Mouse (Mus musculus) spleen, adult 2 months (tissue): Measurements from ENCODE around the gene Rab3d. TPM values are rescaled to one million over a fixed set of nuclear protein-coding genes. Genes with fewer than 3 reads are reported as not detected.

ENCODE experiments used
- DNase-seq, 2 experiments: peaks; one replicate each; pipeline versions ENCODE4 v3.0.0 to v3.0.0-alpha.2; 2012 to 2021; ENCODE audit warnings: low spot score in 2 of 2, low read depth in 1 of 2
- H3K27ac ChIP-seq: fragments of 200-500 bp; 2 replicates; pipeline ENCODE4 v1.5.1; 2012; ENCODE audit warnings: low read length, inconsistent platforms; ENCODE audit not compliant: insufficient read depth
- H3K27me3 ChIP-seq: fragments of 200-500 bp; 2 replicates; pipeline ENCODE4 v1.6.1; 2012; ENCODE audit warnings: mild to moderate bottlenecking, moderate library complexity, low read length, inconsistent platforms; ENCODE audit not compliant: control insufficient read depth, insufficient read depth
- H3K36me3 ChIP-seq: fragments of 200-500 bp; 2 replicates; pipeline ENCODE4 v1.6.1; 2012; ENCODE audit warnings: mild to moderate bottlenecking, low read length, inconsistent platforms; ENCODE audit not compliant: control insufficient read depth, insufficient read depth
- H3K4me1 ChIP-seq: fragments of 200-500 bp; 2 replicates; pipeline ENCODE4 v1.6.1; 2011; ENCODE audit warnings: inconsistent platforms; ENCODE audit not compliant: control insufficient read depth, insufficient read depth, insufficient read length
- H3K4me3 ChIP-seq: fragments of 200-500 bp; 2 replicates; pipeline ENCODE4 v1.5.1; 2011; ENCODE audit warnings: mild to moderate bottlenecking, inconsistent platforms; ENCODE audit not compliant: insufficient read depth, insufficient read length; ENCODE audit errors: extremely low read depth
- CTCF ChIP-seq: fragments of 200-500 bp; IDR thresholded peaks from 2 replicates; pipeline ENCODE4 v1.5.1; 2011; ENCODE audit warnings: mild to moderate bottlenecking, inconsistent platforms; ENCODE audit not compliant: insufficient read depth, insufficient read length, insufficient replicate concordance; ENCODE audit errors: extremely low read depth
- POLR2A ChIP-seq: fragments of 200-500 bp; IDR thresholded peaks from 2 replicates; pipeline ENCODE4 v1.6.1; 2011; ENCODE audit warnings: low read depth, low read length, inconsistent platforms
- WGBS: fragments of 180-500 bp; shearing (Covaris S2); methylation state at CpG from one replicate; pipeline ENCODE4 v1.1.7; 2018; 5-methylcytosine and 5-hydroxymethylcytosine counted together
- polyA plus RNA-seq: library from polyadenylated mRNA; depleted of rRNA; stranded (reverse); fragments of >200 nt; gene quantifications from 2 replicates; pipeline ENCODE4 v1.2.3, GENCODE M21; 2012

The Rab3d gene
- polyA plus RNA-seq, 1 experiment = 21.1 TPM

DNA sequence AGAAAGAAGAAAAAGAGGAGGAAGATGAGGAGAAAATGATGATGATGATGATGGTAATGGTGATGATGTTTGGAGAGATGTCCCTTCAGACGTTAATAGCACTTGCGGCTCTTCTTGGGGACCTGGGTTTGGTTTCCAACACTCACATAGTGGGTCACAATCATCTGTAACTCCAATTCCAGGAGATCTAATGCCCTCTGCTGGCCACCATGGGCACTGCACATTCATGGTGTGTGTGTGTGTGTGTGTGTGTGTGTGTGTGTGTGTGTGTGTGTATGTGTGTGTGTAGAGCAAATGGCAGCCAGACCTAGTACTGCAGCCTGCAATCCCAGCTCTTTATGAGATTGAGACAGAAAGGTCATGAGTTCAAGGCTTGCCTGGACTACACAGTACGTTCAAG, 34.0 kb upstream of the Rab3d start:
- Histone ChIP-seq H3K4me1 (peaks cover 8% of the 10 kb centered on the region), H3K27ac (no peak overlapping the region), H3K4me3 (no peak overlapping the region), H3K36me3 (no peaks in the 10 kb centered on the region), H3K27me3 (peaks cover 2% of the 10 kb centered on the region)
- no peak for DNase-seq
- 77% methylated on average over 3 of the region's 3 CpGs for WGBS
- TF ChIP-seq POLR2A = no peak
- TF ChIP-seq CTCF = 0 out of 2 replicates have a peak, but pooled peaks have one; percentile 3

DNA sequence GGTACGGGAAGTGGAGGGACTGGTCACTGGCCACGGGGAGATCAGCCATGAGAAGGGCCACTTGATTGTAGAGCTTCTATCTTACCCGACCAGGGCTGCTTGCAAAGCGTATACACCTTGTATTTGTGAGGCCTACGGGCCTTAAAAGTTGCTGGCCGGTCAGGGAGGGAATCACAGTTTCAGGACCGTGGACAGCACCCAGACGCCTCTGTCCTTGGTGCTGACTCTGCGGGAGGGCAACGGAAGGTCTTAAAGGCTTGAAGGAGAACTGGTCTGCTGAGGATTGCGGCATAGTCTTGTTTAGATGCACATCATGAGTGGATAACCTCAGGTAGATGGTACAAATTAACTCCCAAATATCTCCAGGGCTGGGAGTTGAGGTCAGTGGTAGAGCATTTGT, 32.3 kb upstream of the Rab3d start:
- no peak overlapping the region for H3K4me3 ChIP-seq
- no peaks in the 10 kb centered on the region for H3K36me3 ChIP-seq
- peak in 1 of 2 experiments; percentile 41 for DNase-seq
- H3K27me3 ChIP-seq = peaks cover 2% of the 10 kb centered on the region
- H3K27ac ChIP-seq = no peak overlapping the region
- TF ChIP-seq POLR2A (no peak), CTCF (peak; percentile 52; the same call in 1 of the 2 replicates)
- H3K4me1 ChIP-seq = peaks cover 5% of the 10 kb centered on the region
- WGBS = 16% methylated on average over 11 of the region's 11 CpGs

DNA sequence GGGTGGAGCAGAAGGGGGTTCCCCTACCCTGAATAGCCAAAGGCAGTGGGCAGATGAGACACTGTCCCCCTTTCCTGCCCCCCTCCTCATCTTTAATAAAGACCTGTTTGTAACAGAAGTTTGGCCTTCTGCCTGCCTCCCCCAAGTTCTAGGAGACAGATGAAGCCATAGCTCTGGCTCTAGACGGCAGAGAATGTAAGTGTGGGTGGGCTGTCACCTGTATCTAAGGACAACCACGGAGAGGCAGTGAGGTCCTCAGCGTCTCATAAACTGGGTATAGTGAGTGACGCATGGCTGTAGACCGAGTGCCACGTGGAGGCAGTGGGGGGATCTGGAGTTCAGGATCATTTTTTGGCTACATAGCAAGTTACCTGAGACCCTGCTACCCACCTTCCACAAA, 30.8 kb upstream of the Rab3d start:
- no peak overlapping the region for H3K27ac ChIP-seq
- WGBS = 62% methylated on average over 6 of the region's 6 CpGs
- no peak overlapping the region for H3K4me3 ChIP-seq
- no peak for DNase-seq
- TF ChIP-seq POLR2A (no peak), CTCF (no peak)
- peaks cover 5% of the 10 kb centered on the region for H3K4me1 ChIP-seq
- no peaks in the 10 kb centered on the region for H3K36me3 ChIP-seq
- peaks cover 2% of the 10 kb centered on the region for H3K27me3 ChIP-seq

DNA sequence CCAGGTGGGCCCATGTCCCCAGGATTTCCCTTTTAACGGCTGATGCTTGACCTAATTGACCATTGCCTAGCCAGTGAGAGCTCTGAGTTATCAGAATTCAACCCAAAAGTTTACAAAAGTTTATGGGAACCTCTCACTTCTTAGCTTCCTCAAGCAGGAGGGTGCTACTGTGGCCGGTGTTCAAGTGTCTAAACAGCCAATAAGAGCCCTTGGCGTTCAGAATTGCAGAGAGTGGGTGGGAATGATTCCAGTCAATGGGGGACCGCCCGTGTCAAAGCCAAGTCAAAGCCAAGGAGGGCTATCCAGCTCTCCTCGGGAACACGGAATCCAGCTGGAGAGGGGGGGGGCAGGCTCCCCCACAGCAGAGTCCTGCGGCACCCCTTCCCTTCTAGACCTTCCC, 30.2 kb upstream of the Rab3d start:
- no peaks in the 10 kb centered on the region for H3K36me3 ChIP-seq
- no peak overlapping the region for H3K4me3 ChIP-seq
- peaks cover 2% of the 10 kb centered on the region for H3K27me3 ChIP-seq
- no peak for DNase-seq
- H3K27ac ChIP-seq = no peak overlapping the region
- 57% methylated on average over 8 of the region's 8 CpGs for WGBS
- H3K4me1 ChIP-seq = peaks cover 5% of the 10 kb centered on the region
- TF ChIP-seq POLR2A (no peak), CTCF (no peak)

DNA sequence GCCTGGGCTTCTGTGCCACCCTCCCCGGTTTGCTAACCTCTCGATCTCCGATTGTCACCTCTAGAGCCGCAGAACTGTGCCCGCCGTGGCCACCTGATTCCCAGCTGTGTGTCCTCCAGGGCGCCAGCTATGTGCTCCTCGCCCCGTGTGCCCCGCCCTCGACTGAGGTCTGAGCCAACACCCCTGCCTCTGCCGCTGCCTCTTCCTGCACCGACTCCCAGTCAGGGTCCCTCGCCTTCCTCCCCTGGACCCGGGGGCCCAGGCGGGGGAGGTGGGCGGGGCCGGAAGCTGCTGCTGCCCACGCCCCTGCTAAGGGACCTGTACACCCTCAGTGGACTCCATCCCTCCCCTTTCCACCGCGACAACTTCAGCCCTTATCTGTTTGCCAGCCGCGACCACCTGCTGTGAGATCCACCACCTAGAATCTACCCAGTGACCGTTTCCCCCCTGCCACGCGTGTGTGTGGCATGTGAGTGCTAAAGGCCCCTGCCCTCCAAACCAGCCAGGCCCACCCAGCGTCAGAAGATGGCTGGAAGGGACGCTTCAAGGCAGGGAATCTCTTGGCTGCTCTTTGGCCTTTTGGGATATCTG, 29.6 kb upstream of the Rab3d start:
- H3K27ac ChIP-seq = no peak overlapping the region
- WGBS = 5% methylated on average over 27 of the region's 28 CpGs

DNA sequence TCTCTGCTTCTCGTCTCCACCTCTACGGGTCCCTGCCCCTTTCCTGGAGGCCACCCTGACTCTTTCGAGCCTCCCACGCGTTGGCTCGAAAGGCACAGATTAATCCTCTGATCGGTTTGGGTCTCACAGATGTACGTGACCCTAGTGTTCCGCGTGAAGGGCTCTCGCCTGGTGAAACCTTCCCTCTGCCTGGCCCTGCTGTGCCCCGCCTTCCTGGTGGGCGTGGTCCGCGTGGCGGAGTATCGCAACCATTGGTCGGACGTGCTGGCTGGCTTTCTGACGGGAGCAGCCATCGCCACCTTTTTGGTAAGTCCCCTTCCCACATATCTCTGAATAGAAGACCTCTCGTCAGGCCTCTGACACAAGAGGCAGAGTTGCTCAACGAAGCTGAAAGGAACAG, 26.3 kb upstream of the Rab3d start:
- 57% methylated on average over 23 of the region's 23 CpGs for WGBS
- Histone ChIP-seq H3K4me3 (no peak overlapping the region), H3K4me1 (peaks cover 5% of the 10 kb centered on the region), H3K27ac (no peak overlapping the region), H3K36me3 (no peaks in the 10 kb centered on the region), H3K27me3 (peaks cover 2% of the 10 kb centered on the region)
- DNase-seq = no peak
- no peak for TF ChIP-seq CTCF
- TF ChIP-seq POLR2A = no peak

More for the DNA sequence above, 29.6 kb upstream of the Rab3d start:
- H3K4me3 ChIP-seq = no peak overlapping the region
- TF ChIP-seq CTCF (no peak), POLR2A (no peak)
- H3K27me3 ChIP-seq = peaks cover 2% of the 10 kb centered on the region
- peaks cover 5% of the 10 kb centered on the region for H3K4me1 ChIP-seq
- H3K36me3 ChIP-seq = no peaks in the 10 kb centered on the region
- DNase-seq = no peak

DNA sequence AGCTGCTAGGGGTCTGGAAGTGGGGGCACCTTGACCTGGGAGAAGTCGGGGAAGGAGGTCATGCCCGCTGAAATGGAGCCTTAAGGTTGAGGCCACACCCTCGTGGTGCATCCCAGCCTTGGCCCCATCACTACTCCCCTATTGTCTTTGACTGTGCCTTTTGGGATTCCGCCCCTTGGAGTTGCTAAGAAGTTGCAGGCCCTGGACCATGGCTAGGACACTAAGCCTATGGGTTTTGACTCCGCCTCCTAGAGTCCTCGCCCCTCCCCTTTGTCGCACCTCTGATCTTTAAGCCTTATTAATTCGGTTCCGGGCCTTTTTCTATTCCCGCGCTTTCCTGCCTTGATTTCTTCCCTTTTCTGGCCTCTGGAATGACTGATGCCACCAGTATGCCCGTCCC, 25.6 kb upstream of the Rab3d start:
- no peak for DNase-seq
- WGBS = 81% methylated on average over 12 of the region's 12 CpGs
- no peak for TF ChIP-seq CTCF
- TF ChIP-seq POLR2A = no peak
- Histone ChIP-seq H3K4me1 (peaks cover 5% of the 10 kb centered on the region), H3K36me3 (no peaks in the 10 kb centered on the region), H3K4me3 (no peak overlapping the region), H3K27ac (no peak overlapping the region), H3K27me3 (peaks cover 2% of the 10 kb centered on the region)
